Mouse (Mus musculus): ENCODE data around the gene Dnah2.

Dnah2 gene

GRCm38 (mm10) chr11:69386758-69387157 lies 162.2 kb downstream of the Dnah2 start:
- peak; percentile 4 for DNase-seq

- no peak for DNase-seq
Observed at GRCm38 (mm10) chr11:69384979-69385378, 163.9 kb downstream of the Dnah2 start.

- no peak for DNase-seq
Observed at GRCm38 (mm10) chr11:69382478-69383105, 166.3 kb downstream of the Dnah2 start.

- DNase-seq, result no peak
Observed at GRCm38 (mm10) chr11:69381356-69381755, 167.6 kb downstream of the Dnah2 start.

- DNase-seq, result no peak
Observed at GRCm38 (mm10) chr11:69379600-69379999, 169.3 kb downstream of the Dnah2 start.

- DNase-seq, result no peak
Observed at GRCm38 (mm10) chr11:69377766-69378165, 171.1 kb downstream of the Dnah2 start.

- no peak for DNase-seq
Observed at GRCm38 (mm10) chr11:69375646-69376045, 173.3 kb downstream of the Dnah2 start.

GRCm38 (mm10) chr11:69373223-69373965 lies 175.5 kb downstream of the Dnah2 start:
- no peak for DNase-seq

GRCm38 (mm10) chr11:69372780-69373170 lies 176.1 kb downstream of the Dnah2 start:
- DNase-seq, result peak; percentile 35

- peak; percentile 52 for DNase-seq
Observed at GRCm38 (mm10) chr11:69372056-69372779, 176.7 kb downstream of the Dnah2 start.

GRCm38 (mm10) chr11:69371601-69372000 lies 177.3 kb downstream of the Dnah2 start:
- no peak for DNase-seq

GRCm38 (mm10) chr11:69370817-69371215 lies 178.1 kb downstream of the Dnah2 start:
- no peak for DNase-seq
